Mouse (Mus musculus): Measurements from ENCODE around the gene Ankzf1. TPM values are rescaled to one million over a fixed set of nuclear protein-coding genes. Genes with fewer than 3 reads are reported as not detected.
A peak's percentile ranks its signal among the peaks of the same experiment; 100 is the strongest.

The Ankzf1 gene
- polyA plus RNA-seq, 1 experiment from 2014 or later = 24.6 TPM

GRCm38 (mm10) chr1:75210136-75211087 is 18.5 kb downstream of the Ankzf1 start, which contains the start of the genes Glb1l and Stk16:
Gene Glb1l (minus strand): TSS chr1:75210813.
Gene Stk16 (plus strand): TSS chr1:75210838.
- peak; percentile 96 for ATAC-seq (ENCODE audit: low read depth)
- peak within 1 kb of the TSS; percentile 94 for H3K9ac ChIP-seq (ENCODE audit: low read length)
- H3K9me3 ChIP-seq (ENCODE audit: control insufficient read depth, low read length) = no peaks in the 10 kb centered on the region
- H3K27me3 ChIP-seq (ENCODE audit: control insufficient read depth, insufficient read depth, low read depth, low read length) = no peaks in the 10 kb centered on the region
- H3K4me2 ChIP-seq (ENCODE audit: low read depth, low read length) = peak within 1 kb of the TSS; percentile 73
- H3K36me3 ChIP-seq (ENCODE audit: control insufficient read depth, insufficient read depth, low read length) = peaks cover 13% of the 10 kb centered on the region
- H3K27ac ChIP-seq (ENCODE audit: low read length) = peak within 1 kb of the TSS; percentile 25; the same call in 1 of the 2 replicates
- 5% methylated on average over 42 of the region's 42 CpGs for WGBS
- H3K4me3 ChIP-seq (ENCODE audit: low read length) = peak within 1 kb of the TSS; percentile 80
- peaks cover 26% of the 10 kb centered on the region for H3K4me1 ChIP-seq (replicated peaks; ENCODE audit: control insufficient read depth, insufficient read depth, low read length)

- 9% methylated on average over 17 of the region's 17 CpGs for WGBS
- no peaks in the 10 kb centered on the region for H3K27me3 ChIP-seq (ENCODE audit: control insufficient read depth, insufficient read depth, low read depth, low read length)
- H3K36me3 ChIP-seq (ENCODE audit: control insufficient read depth, insufficient read depth, low read length) = peaks cover 13% of the 10 kb centered on the region
- H3K4me3 ChIP-seq (ENCODE audit: low read length) = peak overlapping the region; percentile 80
- peak overlapping the region; percentile 73 for H3K4me2 ChIP-seq (ENCODE audit: low read depth, low read length)
- peak; percentile 2; the same call in 1 of the 2 replicates for ATAC-seq (ENCODE audit: low read depth)
- peak overlapping the region; percentile 94 for H3K9ac ChIP-seq (ENCODE audit: low read length)
- no peaks in the 10 kb centered on the region for H3K9me3 ChIP-seq (ENCODE audit: control insufficient read depth, low read length)
- H3K4me1 ChIP-seq (replicated peaks; ENCODE audit: control insufficient read depth, insufficient read depth, low read length) = peaks cover 26% of the 10 kb centered on the region
- H3K27ac ChIP-seq (ENCODE audit: low read length) = 0 out of 2 replicates have a peak overlapping the region, but pooled peaks have one; percentile 25
These were observed 19.3 kb downstream of the Ankzf1 start for GRCm38 (mm10) chr1:75211141-75211708.

- no peak overlapping the region for H3K27ac ChIP-seq (ENCODE audit: low read length)
- H3K4me2 ChIP-seq (ENCODE audit: low read depth, low read length) = no peak overlapping the region
- H3K4me1 ChIP-seq (replicated peaks; ENCODE audit: control insufficient read depth, insufficient read depth, low read length) = peaks cover 26% of the 10 kb centered on the region
- no peak overlapping the region for H3K9ac ChIP-seq (ENCODE audit: low read length)
- WGBS = 70% methylated on average over 4 of the region's 4 CpGs
- no peak overlapping the region for H3K4me3 ChIP-seq (ENCODE audit: low read length)
- peaks cover 13% of the 10 kb centered on the region for H3K36me3 ChIP-seq (ENCODE audit: control insufficient read depth, insufficient read depth, low read length)
- peaks cover 3% of the 10 kb centered on the region; the same call in 1 of the 2 replicates for H3K27me3 ChIP-seq (ENCODE audit: control insufficient read depth, insufficient read depth, low read depth, low read length)
- no peaks in the 10 kb centered on the region for H3K9me3 ChIP-seq (ENCODE audit: control insufficient read depth, low read length)
- ATAC-seq (ENCODE audit: low read depth) = no peak
These were observed 20.6 kb downstream of the Ankzf1 start for GRCm38 (mm10) chr1:75212542-75212941.

GRCm38 (mm10) chr1:75213096-75213495 is 21.1 kb downstream of the Ankzf1 start:
- Histone ChIP-seq H3K27me3 (ENCODE audit: control insufficient read depth, insufficient read depth, low read depth, low read length) (peaks cover 6% of the 10 kb centered on the region), H3K4me1 (replicated peaks; ENCODE audit: control insufficient read depth, insufficient read depth, low read length) (peaks cover 26% of the 10 kb centered on the region), H3K4me3 (ENCODE audit: low read length) (no peak overlapping the region), H3K9me3 (ENCODE audit: control insufficient read depth, low read length) (no peaks in the 10 kb centered on the region), H3K4me2 (ENCODE audit: low read depth, low read length) (no peak overlapping the region), H3K9ac (ENCODE audit: low read length) (no peak overlapping the region), H3K36me3 (ENCODE audit: control insufficient read depth, insufficient read depth, low read length) (peaks cover 13% of the 10 kb centered on the region), H3K27ac (ENCODE audit: low read length) (no peak overlapping the region)
- WGBS = 79% methylated on average over 7 of the region's 7 CpGs
- ATAC-seq (ENCODE audit: low read depth) = no peak

GRCm38 (mm10) chr1:75214442-75214841 is 22.5 kb downstream of the Ankzf1 start:
- Histone ChIP-seq H3K4me2 (ENCODE audit: low read depth, low read length) (no peak overlapping the region), H3K27ac (ENCODE audit: low read length) (peak overlapping the region; percentile 70), H3K9me3 (ENCODE audit: control insufficient read depth, low read length) (no peaks in the 10 kb centered on the region), H3K9ac (ENCODE audit: low read length) (no peak overlapping the region), H3K4me3 (ENCODE audit: low read length) (no peak overlapping the region), H3K4me1 (replicated peaks; ENCODE audit: control insufficient read depth, insufficient read depth, low read length) (peaks cover 25% of the 10 kb centered on the region), H3K36me3 (ENCODE audit: control insufficient read depth, insufficient read depth, low read length) (peaks cover 13% of the 10 kb centered on the region), H3K27me3 (ENCODE audit: control insufficient read depth, insufficient read depth, low read depth, low read length) (peaks cover 17% of the 10 kb centered on the region)
- WGBS = 57% methylated on average over 2 of the region's 2 CpGs
- ATAC-seq (ENCODE audit: low read depth) = no peak

GRCm38 (mm10) chr1:75214886-75215285 is 22.9 kb downstream of the Ankzf1 start:
- peak overlapping the region; percentile 70; the same call in 1 of the 2 replicates for H3K27ac ChIP-seq (ENCODE audit: low read length)
- H3K9me3 ChIP-seq (ENCODE audit: control insufficient read depth, low read length) = no peaks in the 10 kb centered on the region
- peaks cover 22% of the 10 kb centered on the region for H3K27me3 ChIP-seq (ENCODE audit: control insufficient read depth, insufficient read depth, low read depth, low read length)
- H3K4me2 ChIP-seq (ENCODE audit: low read depth, low read length) = no peak overlapping the region
- H3K9ac ChIP-seq (ENCODE audit: low read length) = no peak overlapping the region
- 51% methylated on average over 5 of the region's 5 CpGs for WGBS
- ATAC-seq (ENCODE audit: low read depth) = no peak
- peaks cover 25% of the 10 kb centered on the region for H3K4me1 ChIP-seq (replicated peaks; ENCODE audit: control insufficient read depth, insufficient read depth, low read length)
- no peak overlapping the region for H3K4me3 ChIP-seq (ENCODE audit: low read length)
- peaks cover 13% of the 10 kb centered on the region for H3K36me3 ChIP-seq (ENCODE audit: control insufficient read depth, insufficient read depth, low read length)

- Histone ChIP-seq H3K4me1 (replicated peaks; ENCODE audit: control insufficient read depth, insufficient read depth, low read length) (peaks cover 21% of the 10 kb centered on the region), H3K27me3 (ENCODE audit: control insufficient read depth, insufficient read depth, low read depth, low read length) (peaks cover 29% of the 10 kb centered on the region), H3K4me2 (ENCODE audit: low read depth, low read length) (no peak overlapping the region), H3K9ac (ENCODE audit: low read length) (no peak overlapping the region), H3K4me3 (ENCODE audit: low read length) (no peak overlapping the region), H3K36me3 (ENCODE audit: control insufficient read depth, insufficient read depth, low read length) (peaks cover 13% of the 10 kb centered on the region), H3K27ac (ENCODE audit: low read length) (no peak overlapping the region), H3K9me3 (ENCODE audit: control insufficient read depth, low read length) (no peaks in the 10 kb centered on the region)
- ATAC-seq (ENCODE audit: low read depth) = no peak
- WGBS = 91% methylated on average over 9 of the region's 9 CpGs
These were observed 23.8 kb downstream of the Ankzf1 start for GRCm38 (mm10) chr1:75215785-75216184.

- 69% methylated on average over 13 of the region's 13 CpGs for WGBS
- no peak overlapping the region for H3K27ac ChIP-seq (ENCODE audit: low read length)
- no peak overlapping the region for H3K4me2 ChIP-seq (ENCODE audit: low read depth, low read length)
These were observed 25.0 kb downstream of the Ankzf1 start for GRCm38 (mm10) chr1:75216797-75217585.

More at GRCm38 (mm10) chr1:75216797-75217585, 25.0 kb downstream of the Ankzf1 start:
- H3K27me3 ChIP-seq (ENCODE audit: control insufficient read depth, insufficient read depth, low read depth, low read length) = peaks cover 29% of the 10 kb centered on the region
- no peak overlapping the region for H3K9ac ChIP-seq (ENCODE audit: low read length)
- no peak for ATAC-seq (ENCODE audit: low read depth)
- no peak overlapping the region for H3K4me3 ChIP-seq (ENCODE audit: low read length)
- H3K4me1 ChIP-seq (replicated peaks; ENCODE audit: control insufficient read depth, insufficient read depth, low read length) = peaks cover 13% of the 10 kb centered on the region
- H3K9me3 ChIP-seq (ENCODE audit: control insufficient read depth, low read length) = no peaks in the 10 kb centered on the region
- H3K36me3 ChIP-seq (ENCODE audit: control insufficient read depth, insufficient read depth, low read length) = peaks cover 13% of the 10 kb centered on the region

Data from lung, embryonic 16.5 days (tissue).